Mouse (Mus musculus): ENCODE results near the gene Ncs1. TPM values are rescaled to one million over a fixed set of nuclear protein-coding genes. Genes with fewer than 3 reads are reported as not detected.

Gene Ncs1
- total and polyA plus RNA-seq, 3 experiments = 0.04 TPM; not detected in 2

DNA sequence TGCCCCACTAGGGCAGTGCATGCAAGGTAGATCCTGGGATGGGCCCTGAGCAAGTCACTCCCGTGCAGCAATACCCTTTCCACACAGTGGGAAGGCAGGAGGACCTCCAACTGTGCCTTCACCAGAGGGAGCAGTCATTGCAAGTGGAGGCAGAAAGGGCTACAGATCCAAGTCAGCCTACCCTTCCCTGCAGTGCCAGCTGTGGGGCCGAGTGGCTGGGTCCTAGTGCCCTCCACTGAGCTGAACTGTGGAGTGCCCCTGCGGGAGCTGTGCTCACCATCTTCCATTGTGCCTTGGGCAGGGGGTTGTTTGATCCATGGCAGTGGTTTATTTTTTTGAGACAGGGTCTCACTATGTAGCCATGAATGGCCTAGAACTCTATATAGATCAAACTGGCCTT, 34.4 kb upstream of the Ncs1 start:
- Histone ChIP-seq H3K79me2 (replicated peaks; ENCODE audit: control insufficient read depth, extremely low read depth, insufficient read depth, poor library complexity, severe bottlenecking) (no peaks in the 10 kb centered on the region), H3K4me3 (replicated peaks in 1 of 3; ENCODE audit: low read depth in 2 of 3, low read length in 2 of 3, poor library complexity in 1 of 3) (no peak overlapping the region), H3K27ac (ENCODE audit: insufficient read depth, low read depth) (no peak overlapping the region), H3K27me3 (replicated peaks) (no peaks in the 10 kb centered on the region), H3K36me3 (replicated peaks in 1 of 2; ENCODE audit: control insufficient read depth in 1 of 2, insufficient read depth in 1 of 2, low read length in 1 of 2) (peaks cover 71 to 99% of the 10 kb centered on the region in 2 experiments), H3K9ac (ENCODE audit: insufficient read depth, low read depth) (no peak overlapping the region), H3K4me1 (ENCODE audit: control insufficient read depth in 1 of 2, insufficient read depth in 2 of 2) (no peaks in the 10 kb centered on the region), H3K4me2 (ENCODE audit: insufficient read depth, low read depth, poor library complexity, severe bottlenecking) (no peak overlapping the region), H3K9me3 (replicated peaks; ENCODE audit: low read length) (no peaks in the 10 kb centered on the region)
- dilution Hi-C loops (cut with MboI; ENCODE audit: extremely low pct_ligation_motif_present, extremely low pct_unique_long_range_greater_than_20kb, low sequenced_read_pairs) = no loop called here
- in situ Hi-C loops (cut with MboI; ENCODE audit: low pct_ligation_motif_present, low pct_unique_long_range_greater_than_20kb, low sequenced_read_pairs) = no loop called here
- no peak for DNase-seq (ENCODE audit: extremely low read depth)
- no peak for TF ChIP-seq E2F4 (IDR thresholded peaks at IDR 0.05; ENCODE audit: insufficient replicate concordance, low read depth, low read length)
- no peak for TF ChIP-seq RAD21 (IDR thresholded peaks at IDR 0.05; ENCODE audit: low read depth, low read length)
- no peak for TF ChIP-seq NRF1 (IDR thresholded peaks at IDR 0.05; ENCODE audit: low read depth, low read length)
- no peak for TF ChIP-seq USF1 (IDR thresholded peaks at IDR 0.05; ENCODE audit: low read depth, low read length)
- no peak for TF ChIP-seq POLR2A (IDR thresholded peaks at IDR 0.05; ENCODE audit: low read depth, low read length)
- TF ChIP-seq ZMIZ1 (IDR thresholded peaks at IDR 0.05; ENCODE audit: low read depth, low read length) = no peak
- TF ChIP-seq EP300 (IDR thresholded peaks at IDR 0.05; ENCODE audit: low read length) = no peak
- TF ChIP-seq GABPA (IDR thresholded peaks at IDR 0.05; ENCODE audit: insufficient replicate concordance, low read depth, low read length) = no peak
- TF ChIP-seq PAX5 (IDR thresholded peaks at IDR 0.05; ENCODE audit: low read length) = no peak
- TF ChIP-seq MAZ (IDR thresholded peaks at IDR 0.05; ENCODE audit: low read depth, low read length) = no peak
- TF ChIP-seq MXI1 (IDR thresholded peaks at IDR 0.05; ENCODE audit: low read depth, low read length) = no peak
- no peak for TF ChIP-seq CHD2 (IDR thresholded peaks at IDR 0.05; ENCODE audit: low read length)
- no peak for TF ChIP-seq JUN (IDR thresholded peaks at IDR 0.05; ENCODE audit: insufficient read depth, low read depth, low read length)
- TF ChIP-seq UBTF (IDR thresholded peaks at IDR 0.05; ENCODE audit: low read depth, low read length) = no peak
- TF ChIP-seq IRF4 (IDR thresholded peaks at IDR 0.05; ENCODE audit: low read depth, low read length) = no peak
- TF ChIP-seq POLR2AphosphoS2 (IDR thresholded peaks at IDR 0.05; ENCODE audit: low read depth, low read length) = no peak

DNA sequence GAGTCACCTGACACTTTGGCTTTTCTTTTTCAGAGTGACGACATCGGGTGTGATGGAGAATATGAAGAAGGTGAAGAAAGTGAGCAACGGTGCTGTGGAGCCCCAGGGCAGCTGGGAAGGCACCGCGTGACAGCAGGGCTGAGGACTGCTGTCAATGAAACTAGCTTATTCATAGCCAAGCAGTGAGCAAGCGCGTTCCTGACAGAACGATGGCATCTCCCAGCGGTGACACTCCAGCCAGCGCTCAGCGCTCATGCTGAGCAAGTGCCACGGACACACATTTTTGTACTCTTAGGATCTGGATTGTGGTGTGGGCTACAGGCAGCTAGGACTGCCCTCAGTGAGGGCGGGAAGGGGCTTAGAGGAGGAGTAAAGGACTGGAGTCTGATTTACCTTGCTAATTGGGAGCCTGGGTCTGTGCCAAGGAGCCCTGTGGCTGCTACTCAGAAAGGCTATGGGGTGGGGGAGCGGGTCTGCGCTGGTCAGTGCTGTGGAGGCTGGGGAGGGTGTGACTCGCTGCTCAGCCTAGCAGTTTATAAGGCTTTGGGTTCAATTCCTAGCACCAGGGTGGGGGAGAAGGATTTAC, 31.3 kb upstream of the Ncs1 start:
- Histone ChIP-seq H3K79me2 (replicated peaks; ENCODE audit: control insufficient read depth, extremely low read depth, insufficient read depth, poor library complexity, severe bottlenecking) (no peaks in the 10 kb centered on the region), H3K36me3 (replicated peaks in 1 of 2; ENCODE audit: control insufficient read depth in 1 of 2, insufficient read depth in 1 of 2, low read length in 1 of 2) (peaks cover 55 to 92% of the 10 kb centered on the region in 2 experiments), H3K4me2 (ENCODE audit: insufficient read depth, low read depth, poor library complexity, severe bottlenecking) (no peak overlapping the region), H3K27me3 (replicated peaks) (no peaks in the 10 kb centered on the region), H3K4me3 (replicated peaks in 1 of 3; ENCODE audit: low read depth in 2 of 3, low read length in 2 of 3, poor library complexity in 1 of 3) (no peak overlapping the region), H3K9me3 (replicated peaks; ENCODE audit: low read length) (no peaks in the 10 kb centered on the region), H3K4me1 (ENCODE audit: control insufficient read depth in 1 of 2, insufficient read depth in 2 of 2) (no peaks in the 10 kb centered on the region), H3K9ac (ENCODE audit: insufficient read depth, low read depth) (no peak overlapping the region), H3K27ac (ENCODE audit: insufficient read depth, low read depth) (no peak overlapping the region)
- no peak for DNase-seq (ENCODE audit: extremely low read depth)
- in situ Hi-C loops (cut with MboI; ENCODE audit: low pct_ligation_motif_present, low pct_unique_long_range_greater_than_20kb, low sequenced_read_pairs) = no loop called here
- dilution Hi-C loops (cut with MboI; ENCODE audit: extremely low pct_ligation_motif_present, extremely low pct_unique_long_range_greater_than_20kb, low sequenced_read_pairs) = no loop called here
- TF ChIP-seq MAFK (IDR thresholded peaks at IDR 0.05; ENCODE audit: insufficient replicate concordance, low read length) = no peak
- no peak for TF ChIP-seq HCFC1 (IDR thresholded peaks at IDR 0.05; ENCODE audit: low read depth, low read length)
- no peak for TF ChIP-seq PAX5 (IDR thresholded peaks at IDR 0.05; ENCODE audit: low read length)
- TF ChIP-seq MEF2A (IDR thresholded peaks at IDR 0.05; ENCODE audit: borderline replicate concordance, low read depth, low read length) = no peak
- TF ChIP-seq RAD21 (IDR thresholded peaks at IDR 0.05; ENCODE audit: low read depth, low read length) = no peak
- no peak for TF ChIP-seq MXI1 (IDR thresholded peaks at IDR 0.05; ENCODE audit: low read depth, low read length)
- no peak for TF ChIP-seq CTCF (conservative IDR thresholded peaks at IDR 0.05 in 1 of 2, IDR thresholded peaks at IDR 0.05 in 1 of 2; ENCODE audit: low read depth in 2 of 2, low read length in 2 of 2)
- TF ChIP-seq POLR2A (IDR thresholded peaks at IDR 0.05; ENCODE audit: low read depth, low read length) = no peak
- TF ChIP-seq TCF12 (IDR thresholded peaks at IDR 0.05; ENCODE audit: low read depth, low read length) = no peak
- no peak for TF ChIP-seq E2F4 (IDR thresholded peaks at IDR 0.05; ENCODE audit: insufficient replicate concordance, low read depth, low read length)
- TF ChIP-seq SIN3A (IDR thresholded peaks at IDR 0.05; ENCODE audit: low read length) = no peak
- TF ChIP-seq MAZ (IDR thresholded peaks at IDR 0.05; ENCODE audit: low read depth, low read length) = no peak
- TF ChIP-seq ZNF384 (IDR thresholded peaks at IDR 0.05; ENCODE audit: low read depth, low read length) = no peak
- TF ChIP-seq KAT2A (IDR thresholded peaks at IDR 0.05; ENCODE audit: insufficient replicate concordance, low read length) = no peak
- no peak for TF ChIP-seq POLR2AphosphoS2 (IDR thresholded peaks at IDR 0.05; ENCODE audit: low read depth, low read length)
- TF ChIP-seq JUN (IDR thresholded peaks at IDR 0.05; ENCODE audit: insufficient read depth, low read depth, low read length) = no peak
